Mouse (Mus musculus): Measurements from ENCODE around the gene Gm37240. TPM values are rescaled to one million over a fixed set of nuclear protein-coding genes. Genes with fewer than 3 reads are reported as not detected.

Gene Gm37240
- polyA plus RNA-seq, 1 experiment from 2014 or later, result 2.2 TPM

GRCm38 (mm10) chr3:84468111-84468453 is 1419.2 kb downstream of the Gm37240 start:
- Histone ChIP-seq H3K36me3 (ENCODE audit: control insufficient read depth, insufficient read depth, low read length) (no peaks in the 10 kb centered on the region), H3K9ac (ENCODE audit: low read length) (no peak overlapping the region), H3K4me3 (ENCODE audit: low read depth, low read length) (no peak overlapping the region), H3K9me3 (ENCODE audit: control insufficient read depth, low read length) (no peaks in the 10 kb centered on the region), H3K4me1 (ENCODE audit: control insufficient read depth, insufficient read depth, low read length) (no peaks in the 10 kb centered on the region), H3K4me2 (ENCODE audit: low read depth, severe bottlenecking) (no peak overlapping the region), H3K27ac (replicated peaks; ENCODE audit: low read depth, low read length) (no peak overlapping the region), H3K27me3 (ENCODE audit: control insufficient read depth, insufficient read depth, low read length) (no peaks in the 10 kb centered on the region)
- WGBS, result 39% methylated on average over 4 of the region's 4 CpGs
- DNase-seq (ENCODE audit: low spot score), result no peak
- ATAC-seq (ENCODE audit: insufficient number of reproducible peaks, low FRiP score, low TSS enrichment, low read depth), result no peak

- WGBS, result 73% methylated on average over 10 of the region's 10 CpGs
- Histone ChIP-seq H3K27me3 (ENCODE audit: control insufficient read depth, insufficient read depth, low read length) (no peaks in the 10 kb centered on the region), H3K4me2 (ENCODE audit: low read depth, severe bottlenecking) (no peak overlapping the region), H3K9ac (ENCODE audit: low read length) (no peak overlapping the region), H3K4me3 (ENCODE audit: low read depth, low read length) (no peak overlapping the region), H3K9me3 (ENCODE audit: control insufficient read depth, low read length) (no peaks in the 10 kb centered on the region), H3K36me3 (ENCODE audit: control insufficient read depth, insufficient read depth, low read length) (no peaks in the 10 kb centered on the region), H3K4me1 (ENCODE audit: control insufficient read depth, insufficient read depth, low read length) (no peaks in the 10 kb centered on the region), H3K27ac (replicated peaks; ENCODE audit: low read depth, low read length) (no peak overlapping the region)
- DNase-seq (ENCODE audit: low spot score), result no peak
- no peak for ATAC-seq (ENCODE audit: insufficient number of reproducible peaks, low FRiP score, low TSS enrichment, low read depth)
Measured at GRCm38 (mm10) chr3:84467419-84468110, 1419.8 kb downstream of the Gm37240 start.

GRCm38 (mm10) chr3:84465822-84466500 is 1421.4 kb downstream of the Gm37240 start:
- no peak for ATAC-seq (ENCODE audit: insufficient number of reproducible peaks, low FRiP score, low TSS enrichment, low read depth)
- 78% methylated on average over 6 of the region's 6 CpGs for WGBS

GRCm38 (mm10) chr3:84461687-84462086 is 1425.6 kb downstream of the Gm37240 start:
- H3K27ac ChIP-seq (replicated peaks; ENCODE audit: low read depth, low read length), result no peak overlapping the region
- no peak for ATAC-seq (ENCODE audit: insufficient number of reproducible peaks, low FRiP score, low TSS enrichment, low read depth)

More at GRCm38 (mm10) chr3:84465822-84466500, 1421.4 kb downstream of the Gm37240 start:
- Histone ChIP-seq H3K27me3 (ENCODE audit: control insufficient read depth, insufficient read depth, low read length) (no peaks in the 10 kb centered on the region), H3K4me3 (ENCODE audit: low read depth, low read length) (no peak overlapping the region), H3K27ac (replicated peaks; ENCODE audit: low read depth, low read length) (no peak overlapping the region), H3K9ac (ENCODE audit: low read length) (no peak overlapping the region), H3K9me3 (ENCODE audit: control insufficient read depth, low read length) (no peaks in the 10 kb centered on the region), H3K4me2 (ENCODE audit: low read depth, severe bottlenecking) (no peak overlapping the region), H3K4me1 (ENCODE audit: control insufficient read depth, insufficient read depth, low read length) (peaks cover under 1% of the 10 kb centered on the region; the same call in 1 of the 2 replicates), H3K36me3 (ENCODE audit: control insufficient read depth, insufficient read depth, low read length) (no peaks in the 10 kb centered on the region)
- DNase-seq (ENCODE audit: low spot score), result no peak

GRCm38 (mm10) chr3:84460952-84461351 is 1426.4 kb downstream of the Gm37240 start:
- Histone ChIP-seq H3K4me1 (ENCODE audit: control insufficient read depth, insufficient read depth, low read length) (peaks cover 6% of the 10 kb centered on the region; the same call in 1 of the 2 replicates), H3K9ac (ENCODE audit: low read length) (no peak overlapping the region), H3K27ac (replicated peaks; ENCODE audit: low read depth, low read length) (no peak overlapping the region), H3K9me3 (ENCODE audit: control insufficient read depth, low read length) (no peaks in the 10 kb centered on the region), H3K4me3 (ENCODE audit: low read depth, low read length) (no peak overlapping the region), H3K27me3 (ENCODE audit: control insufficient read depth, insufficient read depth, low read length) (no peaks in the 10 kb centered on the region), H3K4me2 (ENCODE audit: low read depth, severe bottlenecking) (peak overlapping the region; percentile 26; the same call in 1 of the 2 replicates), H3K36me3 (ENCODE audit: control insufficient read depth, insufficient read depth, low read length) (no peaks in the 10 kb centered on the region)
- DNase-seq (ENCODE audit: low spot score) (no peak), ATAC-seq (ENCODE audit: insufficient number of reproducible peaks, low FRiP score, low TSS enrichment, low read depth) (no peak)
- WGBS, result 13% methylated on average over 12 of the region's 12 CpGs

More at GRCm38 (mm10) chr3:84461687-84462086, 1425.6 kb downstream of the Gm37240 start:
- Histone ChIP-seq H3K27me3 (ENCODE audit: control insufficient read depth, insufficient read depth, low read length) (no peaks in the 10 kb centered on the region), H3K4me1 (ENCODE audit: control insufficient read depth, insufficient read depth, low read length) (peaks cover 6% of the 10 kb centered on the region; the same call in 1 of the 2 replicates), H3K36me3 (ENCODE audit: control insufficient read depth, insufficient read depth, low read length) (no peaks in the 10 kb centered on the region), H3K9ac (ENCODE audit: low read length) (no peak overlapping the region), H3K9me3 (ENCODE audit: control insufficient read depth, low read length) (no peaks in the 10 kb centered on the region), H3K4me3 (ENCODE audit: low read depth, low read length) (no peak overlapping the region), H3K4me2 (ENCODE audit: low read depth, severe bottlenecking) (no peak overlapping the region)
- DNase-seq (ENCODE audit: low spot score), result no peak
- 32% methylated on average over 4 of the region's 4 CpGs for WGBS

- no peaks in the 10 kb centered on the region for H3K36me3 ChIP-seq (ENCODE audit: control insufficient read depth, insufficient read depth, low read length)
- H3K9ac ChIP-seq (ENCODE audit: low read length), result no peak overlapping the region
- H3K4me1 ChIP-seq (ENCODE audit: control insufficient read depth, insufficient read depth, low read length), result peaks cover 6% of the 10 kb centered on the region; the same call in 1 of the 2 replicates
- no peak for DNase-seq (ENCODE audit: low spot score)
- WGBS, result 12% methylated on average over 3 of the region's 3 CpGs
- no peaks in the 10 kb centered on the region for H3K27me3 ChIP-seq (ENCODE audit: control insufficient read depth, insufficient read depth, low read length)
- no peaks in the 10 kb centered on the region for H3K9me3 ChIP-seq (ENCODE audit: control insufficient read depth, low read length)
- peak overlapping the region; percentile 26; the same call in 1 of the 2 replicates for H3K4me2 ChIP-seq (ENCODE audit: low read depth, severe bottlenecking)
- no peak overlapping the region for H3K27ac ChIP-seq (replicated peaks; ENCODE audit: low read depth, low read length)
- H3K4me3 ChIP-seq (ENCODE audit: low read depth, low read length), result no peak overlapping the region
- no peak for ATAC-seq (ENCODE audit: insufficient number of reproducible peaks, low FRiP score, low TSS enrichment, low read depth)
Measured at GRCm38 (mm10) chr3:84460499-84460898, 1426.8 kb downstream of the Gm37240 start.

GRCm38 (mm10) chr3:84455733-84456417 is 1431.4 kb downstream of the Gm37240 start:
- no peak overlapping the region for H3K4me2 ChIP-seq (ENCODE audit: low read depth, severe bottlenecking)
- ATAC-seq (ENCODE audit: insufficient number of reproducible peaks, low FRiP score, low TSS enrichment, low read depth), result no peak
- DNase-seq (ENCODE audit: low spot score), result no peak
- H3K9me3 ChIP-seq (ENCODE audit: control insufficient read depth, low read length), result no peaks in the 10 kb centered on the region
- no peak overlapping the region for H3K27ac ChIP-seq (replicated peaks; ENCODE audit: low read depth, low read length)
- H3K4me3 ChIP-seq (ENCODE audit: low read depth, low read length), result no peak overlapping the region
- peaks cover 5% of the 10 kb centered on the region; the same call in 1 of the 2 replicates for H3K4me1 ChIP-seq (ENCODE audit: control insufficient read depth, insufficient read depth, low read length)
- 77% methylated on average over 12 of the region's 12 CpGs for whole genome bisulfite sequencing
- no peaks in the 10 kb centered on the region for H3K36me3 ChIP-seq (ENCODE audit: control insufficient read depth, insufficient read depth, low read length)
- no peak overlapping the region for H3K9ac ChIP-seq (ENCODE audit: low read length)
- no peaks in the 10 kb centered on the region for H3K27me3 ChIP-seq (ENCODE audit: control insufficient read depth, insufficient read depth, low read length)

- Histone ChIP-seq H3K9me3 (ENCODE audit: control insufficient read depth, low read length) (no peaks in the 10 kb centered on the region), H3K9ac (ENCODE audit: low read length) (no peak overlapping the region), H3K27ac (replicated peaks; ENCODE audit: low read depth, low read length) (no peak overlapping the region), H3K4me2 (ENCODE audit: low read depth, severe bottlenecking) (no peak overlapping the region), H3K4me3 (ENCODE audit: low read depth, low read length) (no peak overlapping the region), H3K4me1 (ENCODE audit: control insufficient read depth, insufficient read depth, low read length) (0 out of 2 replicates have a peak, but pooled peaks cover 2% of the 10 kb centered on the region), H3K27me3 (ENCODE audit: control insufficient read depth, insufficient read depth, low read length) (no peaks in the 10 kb centered on the region), H3K36me3 (ENCODE audit: control insufficient read depth, insufficient read depth, low read length) (no peaks in the 10 kb centered on the region)
- no peak for ATAC-seq (ENCODE audit: insufficient number of reproducible peaks, low FRiP score, low TSS enrichment, low read depth)
- 75% methylated on average over 3 of the region's 3 CpGs for WGBS
- no peak for DNase-seq (ENCODE audit: low spot score)
Measured at GRCm38 (mm10) chr3:84450651-84451050, 1436.7 kb downstream of the Gm37240 start.

Measured in limb, embryonic 11.5 days (tissue).